Mouse (Mus musculus): ENCODE results near the gene Slc4a11. TPM values are rescaled to one million over a fixed set of nuclear protein-coding genes. Genes with fewer than 3 reads are reported as not detected.

The Slc4a11 gene
- polyA plus RNA-seq, 1 experiment, result 0.62 TPM

GRCm38 (mm10) chr2:130728906-130729585 is 31.7 kb upstream of the Slc4a11 start:
- Histone ChIP-seq H3K27me3 (ENCODE audit: control insufficient read depth, insufficient read depth, low read length) (no peaks in the 10 kb centered on the region), H3K4me1 (ENCODE audit: control insufficient read depth, insufficient read depth, low read length) (no peaks in the 10 kb centered on the region), H3K27ac (ENCODE audit: insufficient read depth, low read length) (no peak overlapping the region), H3K4me3 (replicated peaks; ENCODE audit: insufficient read depth, low read depth, low read length) (no peak overlapping the region)
- no peak for TF ChIP-seq POLR2A (IDR thresholded peaks at IDR 0.05; ENCODE audit: borderline replicate concordance, insufficient read depth, low read length)
- no peak for TF ChIP-seq CTCF (IDR thresholded peaks at IDR 0.05; ENCODE audit: borderline replicate concordance, insufficient read depth, low read depth, low read length)
- 95% methylated on average over 2 of the region's 2 CpGs for WGBS
- DNase-seq, result no peak

GRCm38 (mm10) chr2:130727752-130728151 is 30.4 kb upstream of the Slc4a11 start:
- H3K4me1 ChIP-seq (ENCODE audit: control insufficient read depth, insufficient read depth, low read length), result no peaks in the 10 kb centered on the region
- H3K27me3 ChIP-seq (ENCODE audit: control insufficient read depth, insufficient read depth, low read length), result no peaks in the 10 kb centered on the region
- DNase-seq, result no peak
- H3K4me3 ChIP-seq (replicated peaks; ENCODE audit: insufficient read depth, low read depth, low read length), result no peak overlapping the region
- WGBS, result 97% methylated on average over 1 of the region's 1 CpGs
- no peak for TF ChIP-seq CTCF (IDR thresholded peaks at IDR 0.05; ENCODE audit: borderline replicate concordance, insufficient read depth, low read depth, low read length)
- TF ChIP-seq POLR2A (IDR thresholded peaks at IDR 0.05; ENCODE audit: borderline replicate concordance, insufficient read depth, low read length), result no peak
- H3K27ac ChIP-seq (ENCODE audit: insufficient read depth, low read length), result no peak overlapping the region

GRCm38 (mm10) chr2:130724369-130724768 is 27.1 kb upstream of the Slc4a11 start:
- TF ChIP-seq CTCF (IDR thresholded peaks at IDR 0.05; ENCODE audit: borderline replicate concordance, insufficient read depth, low read depth, low read length) (no peak), POLR2A (IDR thresholded peaks at IDR 0.05; ENCODE audit: borderline replicate concordance, insufficient read depth, low read length) (no peak)
- no peak overlapping the region for H3K27ac ChIP-seq (ENCODE audit: insufficient read depth, low read length)
- 67% methylated on average over 4 of the region's 4 CpGs for WGBS
- peak; percentile 65 to 80 for DNase-seq
- no peaks in the 10 kb centered on the region for H3K4me1 ChIP-seq (ENCODE audit: control insufficient read depth, insufficient read depth, low read length)
- H3K27me3 ChIP-seq (ENCODE audit: control insufficient read depth, insufficient read depth, low read length), result no peaks in the 10 kb centered on the region
- H3K4me3 ChIP-seq (replicated peaks; ENCODE audit: insufficient read depth, low read depth, low read length), result no peak overlapping the region

GRCm38 (mm10) chr2:130717951-130718350 is 20.6 kb upstream of the Slc4a11 start:
- Histone ChIP-seq H3K27me3 (ENCODE audit: control insufficient read depth, insufficient read depth, low read length) (no peaks in the 10 kb centered on the region), H3K4me3 (replicated peaks; ENCODE audit: insufficient read depth, low read depth, low read length) (no peak overlapping the region), H3K27ac (ENCODE audit: insufficient read depth, low read length) (no peak overlapping the region), H3K4me1 (ENCODE audit: control insufficient read depth, insufficient read depth, low read length) (no peaks in the 10 kb centered on the region)
- 76% methylated on average over 6 of the region's 6 CpGs for WGBS
- TF ChIP-seq POLR2A (IDR thresholded peaks at IDR 0.05; ENCODE audit: borderline replicate concordance, insufficient read depth, low read length) (no peak), CTCF (IDR thresholded peaks at IDR 0.05; ENCODE audit: borderline replicate concordance, insufficient read depth, low read depth, low read length) (no peak)
- no peak for DNase-seq

- no peak for TF ChIP-seq CTCF (IDR thresholded peaks at IDR 0.05; ENCODE audit: borderline replicate concordance, insufficient read depth, low read depth, low read length)
- no peak for TF ChIP-seq POLR2A (IDR thresholded peaks at IDR 0.05; ENCODE audit: borderline replicate concordance, insufficient read depth, low read length)
- Histone ChIP-seq H3K4me3 (replicated peaks; ENCODE audit: insufficient read depth, low read depth, low read length) (no peak overlapping the region), H3K4me1 (ENCODE audit: control insufficient read depth, insufficient read depth, low read length) (no peaks in the 10 kb centered on the region), H3K27me3 (ENCODE audit: control insufficient read depth, insufficient read depth, low read length) (no peaks in the 10 kb centered on the region), H3K27ac (ENCODE audit: insufficient read depth, low read length) (no peak overlapping the region)
- WGBS, result 73% methylated on average over 10 of the region's 10 CpGs
- DNase-seq, result no peak
Measured at GRCm38 (mm10) chr2:130707057-130707456, 9.7 kb upstream of the Slc4a11 start.

GRCm38 (mm10) chr2:130706602-130707001 is 9.3 kb upstream of the Slc4a11 start:
- Histone ChIP-seq H3K4me3 (replicated peaks; ENCODE audit: insufficient read depth, low read depth, low read length) (no peak overlapping the region), H3K4me1 (ENCODE audit: control insufficient read depth, insufficient read depth, low read length) (no peaks in the 10 kb centered on the region), H3K27me3 (ENCODE audit: control insufficient read depth, insufficient read depth, low read length) (no peaks in the 10 kb centered on the region), H3K27ac (ENCODE audit: insufficient read depth, low read length) (no peak overlapping the region)
- TF ChIP-seq POLR2A (IDR thresholded peaks at IDR 0.05; ENCODE audit: borderline replicate concordance, insufficient read depth, low read length) (no peak), CTCF (IDR thresholded peaks at IDR 0.05; ENCODE audit: borderline replicate concordance, insufficient read depth, low read depth, low read length) (no peak)
- DNase-seq, result no peak
- WGBS, result 88% methylated on average over 4 of the region's 4 CpGs

GRCm38 (mm10) chr2:130705178-130705577 is 7.9 kb upstream of the Slc4a11 start:
- no peak for TF ChIP-seq CTCF (IDR thresholded peaks at IDR 0.05; ENCODE audit: borderline replicate concordance, insufficient read depth, low read depth, low read length)
- no peak for TF ChIP-seq POLR2A (IDR thresholded peaks at IDR 0.05; ENCODE audit: borderline replicate concordance, insufficient read depth, low read length)
- DNase-seq, result no peak
- Histone ChIP-seq H3K4me1 (ENCODE audit: control insufficient read depth, insufficient read depth, low read length) (no peaks in the 10 kb centered on the region), H3K4me3 (replicated peaks; ENCODE audit: insufficient read depth, low read depth, low read length) (no peak overlapping the region), H3K27me3 (ENCODE audit: control insufficient read depth, insufficient read depth, low read length) (no peaks in the 10 kb centered on the region), H3K27ac (ENCODE audit: insufficient read depth, low read length) (no peak overlapping the region)
- 63% methylated on average over 6 of the region's 6 CpGs for WGBS
